Mouse (Mus musculus) kidney, postnatal 36 days (tissue): ENCODE results near the gene Tgfbr2.
"Not testable (repeated sequence)": the region's sequence is repeated elsewhere in the genome, so short reads cannot be mapped to it uniquely, and the experiment has no call there.

Experiments
- DNase-seq, 2 experiments: peaks; one replicate each; pipeline ENCODE4 v3.0.0; 2021 to 2022; ENCODE audit warnings: mixed read lengths in 2 of 2

The Tgfbr2 gene

GRCm38 (mm10) chr9:116108729-116109128, 66.4 kb downstream of the Tgfbr2 start:
- DNase-seq, result peak in 1 of 2 experiments; percentile 7

GRCm38 (mm10) chr9:116104770-116105169, 70.4 kb downstream of the Tgfbr2 start:
- DNase-seq, result no peak

GRCm38 (mm10) chr9:116101842-116102241, 73.3 kb downstream of the Tgfbr2 start:
- DNase-seq, result peak in 1 of 2 experiments; percentile 32

- peak; percentile 8 to 46 for DNase-seq
These were observed 75.1 kb downstream of the Tgfbr2 start for GRCm38 (mm10) chr9:116100015-116100414.

GRCm38 (mm10) chr9:116099596-116099993, 75.6 kb downstream of the Tgfbr2 start:
- DNase-seq, result no peak

GRCm38 (mm10) chr9:116098724-116099595, 76.2 kb downstream of the Tgfbr2 start:
- peak; percentile 26 to 75 for DNase-seq

GRCm38 (mm10) chr9:116091921-116092320, 83.2 kb downstream of the Tgfbr2 start:
- DNase-seq, result peak; percentile 88 to 93

GRCm38 (mm10) chr9:116091101-116091841, 83.9 kb downstream of the Tgfbr2 start:
- no peak for DNase-seq

GRCm38 (mm10) chr9:116090296-116090695, 84.9 kb downstream of the Tgfbr2 start:
- DNase-seq, result peak; percentile 51 to 73

- DNase-seq, result peak in 1 of 2 experiments; percentile 58
These were observed 86.2 kb downstream of the Tgfbr2 start for GRCm38 (mm10) chr9:116088912-116089311.

GRCm38 (mm10) chr9:116087880-116088279, 87.3 kb downstream of the Tgfbr2 start:
- peak; percentile 74 to 85 for DNase-seq

GRCm38 (mm10) chr9:116087263-116087662, 87.9 kb downstream of the Tgfbr2 start:
- no peak for DNase-seq

- no peak for DNase-seq
These were observed 89.2 kb downstream of the Tgfbr2 start for GRCm38 (mm10) chr9:116085999-116086398.

- no peak for DNase-seq
These were observed 90.7 kb downstream of the Tgfbr2 start for GRCm38 (mm10) chr9:116084324-116084931.

- peak; percentile 18 to 47 for DNase-seq
These were observed 91.3 kb downstream of the Tgfbr2 start for GRCm38 (mm10) chr9:116083726-116084323.

- DNase-seq, result no peak
These were observed 91.9 kb downstream of the Tgfbr2 start for GRCm38 (mm10) chr9:116083300-116083699.

- DNase-seq, result no peak
These were observed 93.4 kb downstream of the Tgfbr2 start for GRCm38 (mm10) chr9:116081781-116082180.

- DNase-seq, result no peak
These were observed 97.7 kb downstream of the Tgfbr2 start for GRCm38 (mm10) chr9:116077419-116077818.

- no peak for DNase-seq
These were observed 98.2 kb downstream of the Tgfbr2 start for GRCm38 (mm10) chr9:116076946-116077345.

GRCm38 (mm10) chr9:116076163-116076562, 99.0 kb downstream of the Tgfbr2 start:
- no peak for DNase-seq

GRCm38 (mm10) chr9:116071561-116071960, 103.6 kb downstream of the Tgfbr2 start:
- not testable (repeated sequence) for DNase-seq

GRCm38 (mm10) chr9:116064774-116065173, 110.4 kb downstream of the Tgfbr2 start:
- DNase-seq, result no peak

- peak; percentile 4 to 21 for DNase-seq
These were observed 114.5 kb downstream of the Tgfbr2 start for GRCm38 (mm10) chr9:116060691-116061090.
